Mouse (Mus musculus) liver, adult 2 months (tissue): ENCODE measurements around the gene Cul7. TPM values are rescaled to one million over a fixed set of nuclear protein-coding genes. Genes with fewer than 3 reads are reported as not detected.
A peak's percentile ranks its signal among the peaks of the same experiment; 100 is the strongest.

ENCODE experiments used
- DNase-seq: peaks from one replicate; pipeline ENCODE4 v3.0.0-alpha.2; 2011; ENCODE audit warnings: low read depth, low spot score; ENCODE audit errors: extremely low read depth
- H3K27ac ChIP-seq: fragments of 200-500 bp; replicated peaks from 2 replicates; pipeline ENCODE4 v1.5.1; 2012; ENCODE audit warnings: low read depth, mild to moderate bottlenecking, control low read depth, inconsistent platforms, low read length; ENCODE audit not compliant: insufficient read depth
- H3K27me3 ChIP-seq: fragments of 200-500 bp; 2 replicates; pipeline ENCODE4 v1.6.1; 2012; ENCODE audit warnings: mild to moderate bottlenecking, moderate library complexity, low read length, inconsistent platforms; ENCODE audit not compliant: control insufficient read depth, insufficient read depth
- H3K36me3 ChIP-seq: fragments of 200-500 bp; 2 replicates; pipeline ENCODE4 v1.6.1; 2012; ENCODE audit warnings: low read length, inconsistent platforms; ENCODE audit not compliant: control insufficient read depth, insufficient read depth
- H3K4me1 ChIP-seq: fragments of 200-500 bp; 2 replicates; pipeline ENCODE4 v1.6.1; 2011; ENCODE audit warnings: low read length; ENCODE audit not compliant: control insufficient read depth, insufficient read depth
- H3K4me3 ChIP-seq: fragments of 200-500 bp; 2 replicates; pipeline ENCODE4 v1.5.1; 2011; ENCODE audit warnings: low read depth, mild to moderate bottlenecking, control low read depth, low read length, moderate library complexity; ENCODE audit not compliant: insufficient read depth
- H3K79me2 ChIP-seq: fragments of 200-500 bp; 2 replicates; pipeline ENCODE4 v1.6.1; 2012; ENCODE audit warnings: inconsistent platforms, mild to moderate bottlenecking, low read length, moderate library complexity; ENCODE audit not compliant: control insufficient read depth, insufficient read depth
- H3K9ac ChIP-seq: fragments of 200-500 bp; 2 replicates; pipeline ENCODE4 v1.6.1; 2012; ENCODE audit warnings: low read depth, mild to moderate bottlenecking, control low read depth, inconsistent platforms, low read length
- CTCF ChIP-seq: fragments of 200-500 bp; IDR thresholded peaks from 2 replicates; pipeline ENCODE4 v1.5.1; 2011; ENCODE audit warnings: low read depth, low read length, control low read depth
- POLR2A ChIP-seq: fragments of 200-500 bp; IDR thresholded peaks from 2 replicates; pipeline ENCODE4 v1.6.1; 2011; ENCODE audit warnings: low read length, control low read depth; ENCODE audit not compliant: insufficient read depth; ENCODE audit errors: extremely low read depth
- WGBS: fragments of 180-500 bp; shearing (Covaris S2); methylation state at CpG from one replicate; pipeline ENCODE4 v1.1.7; 2018; 5-methylcytosine and 5-hydroxymethylcytosine counted together
- polyA plus RNA-seq: library from polyadenylated mRNA; depleted of rRNA; stranded (reverse); fragments of >200 nt; gene quantifications from 2 replicates; pipeline ENCODE4 v1.2.3, GENCODE M21; 2012
- total RNA-seq: library from RNA; depleted of rRNA; stranded (reverse); fragments of >200 nt; gene quantifications from 2 replicates; pipeline ENCODE4 v1.2.3, GENCODE M21; 2014

The Cul7 gene
- total and polyA plus RNA-seq, 2 experiments = 5.0 to 7.1 TPM

DNA sequence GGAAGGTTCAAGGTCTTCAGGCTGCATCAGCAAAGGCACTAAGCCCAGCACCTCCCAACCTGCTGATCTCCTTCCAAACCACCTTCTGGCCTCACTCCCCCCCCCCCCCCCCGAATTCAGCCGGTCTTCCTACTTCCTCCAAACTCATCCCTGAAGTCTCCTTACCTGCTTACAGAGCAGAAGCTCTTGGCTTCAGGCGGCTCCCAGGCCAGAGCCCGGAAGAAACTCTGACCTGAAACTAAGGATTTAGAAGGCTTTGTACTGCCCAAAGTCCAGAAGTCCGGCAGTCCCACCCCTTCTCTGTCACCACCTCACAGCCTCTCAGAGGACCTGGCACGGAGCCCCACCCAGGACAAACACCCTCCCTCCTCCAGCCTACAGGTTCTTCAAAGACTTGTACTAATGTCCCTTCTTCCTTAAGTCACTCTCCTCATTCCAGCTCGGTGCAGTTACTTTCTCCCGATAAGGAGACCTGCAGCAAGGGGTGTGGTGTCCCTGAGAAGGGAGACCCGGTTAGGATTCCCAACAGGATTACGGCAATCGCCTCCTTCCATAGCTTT is 5.1 kb upstream of the Cul7 start:
- peaks cover 5% of the 10 kb centered on the region; the same call in 1 of the 2 replicates for H3K79me2 ChIP-seq
- DNase-seq = peak; percentile 89
- H3K27ac ChIP-seq = peak overlapping the region; percentile 99
- H3K4me1 ChIP-seq = peaks cover 8% of the 10 kb centered on the region
- no peaks in the 10 kb centered on the region for H3K27me3 ChIP-seq
- H3K36me3 ChIP-seq = peaks cover 22% of the 10 kb centered on the region; the same call in 1 of the 2 replicates
- peak overlapping the region; percentile 92 for H3K9ac ChIP-seq
- peak overlapping the region; percentile 95 for H3K4me3 ChIP-seq
- TF ChIP-seq CTCF = no peak
- TF ChIP-seq POLR2A = 0 out of 2 replicates have a peak, but pooled peaks have one; percentile 47
- 1% methylated on average over 11 of the region's 11 CpGs for WGBS

DNA sequence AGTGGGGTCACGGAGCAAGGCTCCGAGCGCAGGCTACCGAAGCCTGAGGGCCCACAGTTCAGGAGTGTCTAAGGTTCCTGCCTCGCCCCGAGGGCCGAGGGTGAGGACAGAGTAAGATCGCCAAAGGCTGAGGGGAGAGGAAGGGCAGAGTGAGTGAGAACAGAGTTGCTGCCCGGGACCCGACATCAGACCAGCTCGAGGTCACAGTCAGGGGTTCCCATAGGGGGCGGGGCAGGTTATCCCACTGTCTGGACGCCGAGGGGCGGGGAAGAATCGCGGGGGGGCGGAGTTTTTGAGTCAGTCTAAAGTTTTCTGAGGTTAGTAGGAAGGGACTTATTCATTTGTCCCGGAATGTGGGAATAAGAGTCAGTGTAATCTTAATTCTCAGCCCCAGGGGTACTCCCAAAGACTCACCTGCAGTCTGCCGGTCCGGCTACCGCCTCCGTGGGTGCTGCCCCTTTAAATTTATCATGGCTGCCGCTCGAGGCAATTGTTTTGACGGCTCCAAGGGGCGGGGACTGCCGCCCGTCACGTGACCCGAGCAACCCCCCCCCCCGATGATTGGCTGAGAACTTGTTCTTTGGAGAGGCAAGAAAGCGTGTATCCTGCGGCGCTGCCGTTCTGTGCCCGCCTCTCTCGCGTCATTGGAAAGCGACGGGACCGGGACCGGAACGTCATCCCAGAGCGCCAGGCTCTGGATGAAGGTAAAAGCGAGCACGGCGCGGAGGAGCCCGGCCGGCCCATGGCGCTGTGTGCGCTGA is 4.4 kb upstream of the Cul7 start, which contains the start of the genes Klc4 and Mrpl2:
Gene Klc4, minus strand, starts transcription at position 462 of the 761 bp plus-strand sequence.
Gene Mrpl2, plus strand, starts transcription at position 669 of the 761 bp plus-strand sequence.
- Histone ChIP-seq H3K79me2 (peaks cover 5% of the 10 kb centered on the region; the same call in 1 of the 2 replicates), H3K36me3 (peaks cover 15% of the 10 kb centered on the region; the same call in 1 of the 2 replicates), H3K4me1 (peaks cover 8% of the 10 kb centered on the region), H3K27me3 (no peaks in the 10 kb centered on the region), H3K27ac (peak within 1 kb of the TSS; percentile 99), H3K9ac (peak within 1 kb of the TSS; percentile 92), H3K4me3 (peak within 1 kb of the TSS; percentile 95)
- no peak for TF ChIP-seq CTCF
- TF ChIP-seq POLR2A = 0 out of 2 replicates have a peak, but pooled peaks have one; percentile 30
- WGBS = under 1% methylated on average over 52 of the region's 53 CpGs
- peak; percentile 90 for DNase-seq

GRCm38 (mm10) chr17:46646322-46646662 is 3.8 kb upstream of the Cul7 start:
- Histone ChIP-seq H3K36me3 (peaks cover 12% of the 10 kb centered on the region; the same call in 1 of the 2 replicates), H3K4me3 (peak overlapping the region; percentile 85), H3K4me1 (peaks cover 10% of the 10 kb centered on the region), H3K27ac (peak overlapping the region; percentile 86), H3K79me2 (peaks cover 5% of the 10 kb centered on the region; the same call in 1 of the 2 replicates), H3K9ac (peak overlapping the region; percentile 90), H3K27me3 (no peaks in the 10 kb centered on the region)
- WGBS = under 1% methylated on average over 19 of the region's 19 CpGs
- peak; percentile 83 for DNase-seq
- TF ChIP-seq POLR2A (peak; percentile 80), CTCF (no peak)

GRCm38 (mm10) chr17:46647279-46647678 is 2.9 kb upstream of the Cul7 start:
- H3K9ac ChIP-seq = no peak overlapping the region
- H3K4me3 ChIP-seq = no peak overlapping the region
- TF ChIP-seq POLR2A (no peak), CTCF (no peak)

GRCm38 (mm10) chr17:46648436-46648835 is 1.7 kb upstream of the Cul7 start:
- H3K79me2 ChIP-seq = peaks cover 5% of the 10 kb centered on the region; the same call in 1 of the 2 replicates
- TF ChIP-seq CTCF (no peak), POLR2A (no peak)
- peaks cover 10% of the 10 kb centered on the region for H3K4me1 ChIP-seq
- 95% methylated on average over 9 of the region's 9 CpGs for WGBS
- peaks cover 2% of the 10 kb centered on the region; the same call in 1 of the 2 replicates for H3K36me3 ChIP-seq
- DNase-seq = no peak
- H3K4me3 ChIP-seq = no peak overlapping the region
- H3K27me3 ChIP-seq = no peaks in the 10 kb centered on the region
- H3K9ac ChIP-seq = no peak overlapping the region
- H3K27ac ChIP-seq = no peak overlapping the region

More at GRCm38 (mm10) chr17:46647279-46647678, 2.9 kb upstream of the Cul7 start:
- Histone ChIP-seq H3K36me3 (peaks cover 5% of the 10 kb centered on the region; the same call in 1 of the 2 replicates), H3K27ac (no peak overlapping the region), H3K4me1 (peaks cover 10% of the 10 kb centered on the region), H3K79me2 (peaks cover 5% of the 10 kb centered on the region; the same call in 1 of the 2 replicates), H3K27me3 (no peaks in the 10 kb centered on the region)
- 90% methylated on average over 7 of the region's 7 CpGs for WGBS
- no peak for DNase-seq
